Mouse (Mus musculus): ENCODE data around the gene Zfp82. TPM values are rescaled to one million over a fixed set of nuclear protein-coding genes. Genes with fewer than 3 reads are reported as not detected.
"Not testable (repeated sequence)": the region's sequence is repeated elsewhere in the genome, so short reads cannot be mapped to it uniquely, and the experiment has no call there.

Gene Zfp82
- polyA plus RNA-seq (2012; rRNA removed) = 0.31 and 1.0 TPM in 2 replicates

DNA sequence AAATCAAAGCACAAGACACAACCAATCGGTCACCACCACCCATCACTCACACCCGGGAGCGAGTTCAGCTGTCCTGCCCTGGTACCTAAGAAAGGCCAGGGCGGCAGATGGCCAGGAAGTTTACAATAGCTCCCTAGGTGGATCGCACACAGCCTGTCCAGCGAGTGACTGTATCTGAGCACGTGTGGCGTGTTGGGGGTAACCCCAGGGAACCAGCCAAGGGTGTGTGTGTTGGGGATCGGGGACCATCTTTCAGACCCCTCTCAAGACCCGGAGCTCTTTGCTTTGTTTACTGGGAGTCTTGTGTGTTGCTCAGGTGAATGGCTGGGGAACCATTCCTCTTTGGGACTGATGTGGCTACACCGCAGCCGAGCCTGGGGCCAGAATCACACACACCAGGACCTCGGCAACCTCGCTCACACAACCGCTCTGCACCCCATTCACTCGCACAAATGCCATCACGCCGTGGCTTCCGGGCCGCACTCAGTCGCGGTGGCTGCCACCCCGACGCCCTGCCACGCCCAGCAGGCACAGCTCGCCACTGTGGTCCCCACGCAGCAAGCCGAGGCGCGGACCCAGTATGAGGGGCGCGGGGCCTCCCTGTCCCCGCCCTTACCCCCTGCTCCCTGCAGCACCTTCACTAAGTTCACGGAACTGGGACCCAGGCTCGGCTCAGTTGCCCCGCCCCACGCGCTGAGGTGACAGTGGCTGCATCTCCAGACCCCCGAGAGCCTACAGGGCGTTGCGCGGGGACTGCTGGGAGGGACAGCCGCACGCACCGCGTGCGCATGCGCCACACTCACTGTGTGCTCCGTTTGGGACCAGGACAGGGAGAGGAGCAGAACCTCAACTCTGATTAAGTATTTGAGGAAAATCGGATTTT is at the start of gene Zfp82:
Gene Zfp82 (minus strand): TSS at position 755 of the 883 bp plus-strand sequence.
- DNase-seq = peak; percentile 74
- Histone ChIP-seq H3K4me3 (replicated peaks; ENCODE audit: extremely low read depth, low read depth, low read length) (peak within 1 kb of the TSS; percentile 93), H3K4me1 (ENCODE audit: control insufficient read depth, insufficient read depth, low read length) (peaks cover 3% of the 10 kb centered on the region; the same call in 1 of the 2 replicates)
- TF ChIP-seq POLR2A (IDR thresholded peaks at IDR 0.05; ENCODE audit: borderline replicate concordance, extremely low read depth, low read depth, low read length) (peak; percentile 53; the same call in 1 of the 2 replicates), CTCF (IDR thresholded peaks at IDR 0.05; ENCODE audit: insufficient read depth, low read length) (no peak)
- WGBS = under 1% methylated on average over 50 of the region's 50 CpGs

- no peak for DNase-seq
Measured at GRCm38 (mm10) chr7:30122188-30122530, 49.5 kb upstream of the Zfp82 start.

DNA sequence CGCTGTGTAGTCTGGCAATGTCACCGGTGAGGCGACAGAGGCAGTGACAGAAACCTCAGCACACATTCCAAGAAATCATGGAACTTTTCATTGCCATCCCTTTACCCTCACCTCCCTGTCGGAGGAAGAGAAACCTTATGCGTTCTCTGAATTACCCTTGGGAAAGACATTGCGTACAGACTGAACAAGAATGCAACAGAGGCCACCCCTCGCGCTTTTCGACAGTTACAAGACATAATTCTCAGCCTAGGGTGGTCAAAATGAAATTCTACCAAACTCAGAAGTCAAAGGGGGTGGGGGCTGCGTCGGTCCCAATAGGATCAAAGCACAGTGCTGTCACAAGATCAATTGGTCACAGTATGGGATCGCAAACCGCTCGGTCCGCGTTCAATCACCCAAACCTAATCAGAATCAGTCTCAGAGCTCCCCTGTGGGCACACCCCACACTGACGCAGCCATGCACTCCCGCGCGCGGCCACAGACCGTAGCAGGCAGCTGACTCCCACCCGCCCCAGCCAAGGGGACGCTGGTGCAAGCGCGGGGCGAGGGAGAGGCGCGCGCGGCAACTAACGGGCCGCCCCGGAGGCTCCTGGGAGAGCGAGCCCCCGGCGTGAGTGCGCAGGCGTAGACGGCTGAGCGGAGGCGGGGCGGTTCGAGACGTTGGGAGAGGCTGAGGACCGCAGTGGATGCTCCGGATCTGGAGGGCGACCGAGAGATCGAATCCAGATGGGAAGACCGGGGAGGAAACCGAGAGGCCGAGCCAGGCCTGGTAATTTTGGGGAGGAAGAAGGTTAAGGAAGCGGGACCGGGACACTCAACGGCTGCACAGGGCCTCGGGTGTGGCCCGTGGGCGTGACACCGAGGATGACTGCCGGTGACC is 48.8 kb upstream of the Zfp82 start, which contains the start of gene Zfp382:
Gene Zfp382 (plus strand): TSS at position 635 of the 880 bp plus-strand sequence.
- Histone ChIP-seq H3K4me3 (replicated peaks; ENCODE audit: extremely low read depth, low read depth, low read length) (peak within 1 kb of the TSS; percentile 68), H3K4me1 (ENCODE audit: control insufficient read depth, insufficient read depth, low read length) (no peaks in the 10 kb centered on the region)
- under 1% methylated on average over 61 of the region's 61 CpGs for WGBS
- DNase-seq = peak; percentile 84
- no peak for TF ChIP-seq CTCF (IDR thresholded peaks at IDR 0.05; ENCODE audit: insufficient read depth, low read length)
- TF ChIP-seq POLR2A (IDR thresholded peaks at IDR 0.05; ENCODE audit: borderline replicate concordance, extremely low read depth, low read depth, low read length) = peak; percentile 60; the same call in 1 of the 2 replicates

More at GRCm38 (mm10) chr7:30122188-30122530, 49.5 kb upstream of the Zfp82 start:
- peak overlapping the region; percentile 68 for H3K4me3 ChIP-seq (replicated peaks; ENCODE audit: extremely low read depth, low read depth, low read length)
- no peaks in the 10 kb centered on the region for H3K4me1 ChIP-seq (ENCODE audit: control insufficient read depth, insufficient read depth, low read length)
- TF ChIP-seq POLR2A (IDR thresholded peaks at IDR 0.05; ENCODE audit: borderline replicate concordance, extremely low read depth, low read depth, low read length) (no peak), CTCF (IDR thresholded peaks at IDR 0.05; ENCODE audit: insufficient read depth, low read length) (no peak)
- under 1% methylated on average over 15 of the region's 15 CpGs for WGBS

DNA sequence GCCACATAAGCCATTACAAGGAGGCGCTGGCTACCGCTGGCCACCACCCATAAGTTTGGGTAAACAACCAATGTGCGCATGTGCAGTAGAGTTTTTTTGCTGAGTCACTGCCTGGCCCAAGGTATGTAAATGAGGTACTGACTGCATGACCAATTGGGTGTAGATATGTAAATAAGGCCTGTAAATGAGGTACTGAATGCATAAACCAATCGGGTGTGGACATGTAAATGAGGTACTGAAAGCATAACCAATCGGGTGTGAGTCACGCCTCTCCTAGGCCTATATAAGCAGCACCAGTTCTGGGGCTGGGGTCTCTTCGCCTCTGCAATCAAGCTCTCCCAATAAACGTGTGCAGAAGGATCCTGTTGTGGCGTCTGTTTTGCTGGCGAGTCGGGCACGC is 45.2 kb upstream of the Zfp82 start:
- H3K4me3 ChIP-seq (replicated peaks; ENCODE audit: extremely low read depth, low read depth, low read length); DNase-seq; H3K4me1 ChIP-seq (ENCODE audit: control insufficient read depth, insufficient read depth, low read length): not testable (repeated sequence)
- WGBS = 90% methylated on average over 12 of the region's 12 CpGs

GRCm38 (mm10) chr7:30116076-30116475 is 43.4 kb upstream of the Zfp82 start:
- TF ChIP-seq CTCF (IDR thresholded peaks at IDR 0.05; ENCODE audit: insufficient read depth, low read length) = no peak
- TF ChIP-seq POLR2A (IDR thresholded peaks at IDR 0.05; ENCODE audit: borderline replicate concordance, extremely low read depth, low read depth, low read length) = no peak
- WGBS = 93% methylated on average over 5 of the region's 5 CpGs
- no peak overlapping the region for H3K4me3 ChIP-seq (replicated peaks; ENCODE audit: extremely low read depth, low read depth, low read length)
- H3K4me1 ChIP-seq (ENCODE audit: control insufficient read depth, insufficient read depth, low read length) = no peaks in the 10 kb centered on the region
- DNase-seq = no peak

DNA sequence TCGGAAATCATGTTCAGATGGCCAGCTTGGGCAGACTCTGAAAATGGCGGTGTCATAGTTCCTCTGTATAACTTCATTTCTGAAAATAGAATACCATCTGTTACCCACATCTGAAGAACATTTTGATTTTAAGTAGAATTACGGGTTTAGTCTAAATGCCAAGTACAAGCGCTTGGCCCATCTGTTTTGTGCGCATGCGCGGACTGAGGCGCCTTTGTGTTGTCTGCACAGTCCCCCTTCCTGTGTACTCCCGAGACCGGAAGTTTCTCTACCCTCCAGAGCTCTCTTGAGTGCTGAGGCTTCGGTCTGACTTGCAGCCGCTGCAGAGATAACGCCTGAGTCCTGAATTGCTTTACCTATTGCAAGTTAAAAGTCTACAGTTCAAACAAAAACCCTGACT is 26.6 kb upstream of the Zfp82 start:
- Histone ChIP-seq H3K4me3 (replicated peaks; ENCODE audit: extremely low read depth, low read depth, low read length) (no peak overlapping the region), H3K4me1 (ENCODE audit: control insufficient read depth, insufficient read depth, low read length) (peaks cover 5% of the 10 kb centered on the region; the same call in 1 of the 2 replicates)
- 84% methylated on average over 13 of the region's 13 CpGs for WGBS
- TF ChIP-seq POLR2A (IDR thresholded peaks at IDR 0.05; ENCODE audit: borderline replicate concordance, extremely low read depth, low read depth, low read length) (no peak), CTCF (IDR thresholded peaks at IDR 0.05; ENCODE audit: insufficient read depth, low read length) (no peak)
- no peak for DNase-seq

- Histone ChIP-seq H3K4me3 (replicated peaks; ENCODE audit: extremely low read depth, low read depth, low read length) (peak overlapping the region; percentile 24), H3K4me1 (ENCODE audit: control insufficient read depth, insufficient read depth, low read length) (peaks cover 7% of the 10 kb centered on the region; the same call in 1 of the 2 replicates)
- 2% methylated on average over 5 of the region's 5 CpGs for WGBS
- DNase-seq = peak; percentile 10
- TF ChIP-seq POLR2A (IDR thresholded peaks at IDR 0.05; ENCODE audit: borderline replicate concordance, extremely low read depth, low read depth, low read length) (no peak), CTCF (IDR thresholded peaks at IDR 0.05; ENCODE audit: insufficient read depth, low read length) (no peak)
Measured at GRCm38 (mm10) chr7:30095551-30096125, 22.9 kb upstream of the Zfp82 start.

DNA sequence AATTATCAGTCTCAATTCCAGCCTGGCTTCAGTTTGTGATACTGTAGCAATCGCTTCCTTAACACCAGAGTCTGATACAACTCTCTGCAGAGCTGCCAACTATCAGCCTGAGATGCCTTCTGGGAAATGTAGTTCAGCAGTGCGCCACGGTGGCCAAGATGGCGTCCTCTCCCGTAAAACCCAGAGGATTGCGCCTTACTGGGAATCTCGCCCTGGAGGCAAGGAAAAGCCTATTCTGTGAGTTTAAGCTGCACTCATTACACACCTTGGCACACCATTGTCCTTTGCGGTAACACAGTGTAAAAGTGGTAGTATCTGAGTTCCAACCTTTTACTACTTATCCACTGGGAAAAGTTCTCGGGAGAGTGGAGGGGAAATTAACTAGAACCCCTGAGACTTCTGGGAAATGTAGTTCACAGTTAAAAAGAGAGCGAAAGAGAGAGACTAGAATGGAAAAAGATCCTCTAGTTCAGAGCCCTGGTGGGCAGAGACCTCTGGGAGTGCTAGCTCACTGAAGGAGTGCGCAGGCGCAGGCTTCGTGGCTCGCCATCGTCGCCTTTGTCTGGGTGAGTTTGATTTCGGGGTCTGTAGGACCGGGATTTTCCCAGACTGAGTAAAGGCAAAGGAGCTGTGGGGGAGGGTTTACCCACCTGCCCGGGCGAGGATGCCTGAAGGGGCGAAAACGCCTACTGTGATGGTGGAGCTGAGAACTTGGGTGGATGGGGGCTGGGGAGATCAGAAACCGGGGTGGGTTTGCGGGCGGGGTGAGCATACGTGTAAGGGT is 22.1 kb upstream of the Zfp82 start, which contains the start of gene Zfp260:
Gene Zfp260 (plus strand): TSS at position 132 of the 784 bp plus-strand sequence.
- Histone ChIP-seq H3K4me3 (replicated peaks; ENCODE audit: extremely low read depth, low read depth, low read length) (peak within 1 kb of the TSS; percentile 95), H3K4me1 (ENCODE audit: control insufficient read depth, insufficient read depth, low read length) (peaks cover 7% of the 10 kb centered on the region; the same call in 1 of the 2 replicates)
- peak; percentile 86 for DNase-seq
- WGBS = under 1% methylated on average over 26 of the region's 26 CpGs
- TF ChIP-seq CTCF (IDR thresholded peaks at IDR 0.05; ENCODE audit: insufficient read depth, low read length) (no peak), POLR2A (IDR thresholded peaks at IDR 0.05; ENCODE audit: borderline replicate concordance, extremely low read depth, low read depth, low read length) (peak; percentile 82; the same call in 1 of the 2 replicates)
